Comparison of ENCODE assay signal across 10 mouse cellular contexts in genomic region chr7:144861056-144861768, GRCm38 (mm10). TPM values are rescaled to one million over a fixed set of nuclear protein-coding genes. Genes with fewer than 3 reads are reported as not detected.
DNase-seq lines count a peak whose midpoint lies in the region; ATAC-seq and TF ChIP-seq lines count a peak whose summit lies in the region.
"Had no signal": no experiment of that assay in that cellular context is flagged by ENCODE, and none has a peak within 500 bp of the region (broad histone marks: within the 10 kb centered on the region; RNA-seq: fewer than 3 reads in every experiment).

No protein-coding gene starts in this region.

- TF ChIP-seq CTCF in testis, adult 2 months (IDR thresholded peaks at IDR 0.05; ENCODE audit: control insufficient read depth, insufficient read depth, insufficient replicate concordance, low read depth, low read length) = no peak
- TF ChIP-seq CTCF in stomach, postnatal 0 days (IDR thresholded peaks at IDR 0.05; ENCODE audit: low read depth) = no peak

- no peaks in the 10 kb centered on the region for H3K36me3 ChIP-seq in testis, adult 2 months (ENCODE audit: control insufficient read depth, insufficient read depth, low read length)
- H3K36me3 ChIP-seq in limb, embryonic 13.5 days = no peaks in the 10 kb centered on the region
- H3K36me3 ChIP-seq in stomach, postnatal 0 days (ENCODE audit: control insufficient read depth, insufficient read depth, low read length) = no peaks in the 10 kb centered on the region

- H3K27me3 ChIP-seq in testis, adult 2 months (ENCODE audit: control insufficient read depth, insufficient read depth, low read length) = no peaks in the 10 kb centered on the region
- peaks cover 94% of the 10 kb centered on the region for H3K27me3 ChIP-seq in limb, embryonic 13.5 days
- peaks cover 11% of the 10 kb centered on the region; the same call in 1 of the 2 replicates for H3K27me3 ChIP-seq in stomach, postnatal 0 days (ENCODE audit: control insufficient read depth, insufficient read depth, low read length)

- no peak for TF ChIP-seq POLR2A in testis, adult 2 months (IDR thresholded peaks at IDR 0.05; ENCODE audit: control insufficient read depth, low read depth, low read length)

- DNase-seq in embryo, embryonic 9.5 days (ENCODE audit: extremely low spot score) = peak; percentile 17
- no peak for DNase-seq in embryo, embryonic 10 days (ENCODE audit: low spot score)
- DNase-seq in testis, postnatal 14 days (ENCODE audit: low spot score) = no peak
- DNase-seq in stomach, postnatal 0 days (ENCODE audit: low spot score) = no peak
- no peak for DNase-seq in frontal cortex, postnatal 14 days (ENCODE audit: low spot score in 2 of 2)
- no peak for DNase-seq in kidney, adult 8-10 months
- DNase-seq: embryo, embryonic 11 days; kidney, postnatal 25 days had no signal

- no peaks in the 10 kb centered on the region for H3K9me3 ChIP-seq in limb, embryonic 13.5 days
- no peaks in the 10 kb centered on the region for H3K9me3 ChIP-seq in stomach, postnatal 0 days (ENCODE audit: control insufficient read depth, low read length)

- H3K4me3 ChIP-seq in testis, adult 2 months (ENCODE audit: control insufficient read depth, low read depth, low read length) = peak overlapping the region; percentile 12
- H3K4me3 ChIP-seq in limb, embryonic 13.5 days = peak overlapping the region; percentile 27
- peak overlapping the region; percentile 17; the same call in 1 of the 2 replicates for H3K4me3 ChIP-seq in stomach, postnatal 0 days (ENCODE audit: low read depth, low read length)

- peak overlapping the region; percentile 51 for H3K4me2 ChIP-seq in limb, embryonic 13.5 days (replicated peaks)
- no peak overlapping the region for H3K4me2 ChIP-seq in stomach, postnatal 0 days (replicated peaks; ENCODE audit: low read depth)

- peaks cover 2% of the 10 kb centered on the region; the same call in 1 of the 2 replicates for H3K4me1 ChIP-seq in testis, adult 2 months (ENCODE audit: control insufficient read depth, insufficient read depth, low read length)
- H3K4me1 ChIP-seq in limb, embryonic 13.5 days = peaks cover 12% of the 10 kb centered on the region
- H3K4me1 ChIP-seq in stomach, postnatal 0 days (replicated peaks; ENCODE audit: control insufficient read depth, insufficient read depth) = no peaks in the 10 kb centered on the region

- H3K27ac ChIP-seq in testis, adult 2 months (ENCODE audit: control insufficient read depth, insufficient read depth, low read depth, low read length) = no peak overlapping the region
- no peak overlapping the region for H3K27ac ChIP-seq in limb, embryonic 13.5 days
- no peak overlapping the region for H3K27ac ChIP-seq in stomach, postnatal 0 days (replicated peaks)

- no peak for TF ChIP-seq EP300 in stomach, postnatal 0 days (optimal IDR thresholded peaks at IDR 0.05)

- no peak overlapping the region for H3K9ac ChIP-seq in limb, embryonic 13.5 days
- no peak overlapping the region for H3K9ac ChIP-seq in stomach, postnatal 0 days (ENCODE audit: low read length)

- under 1% methylated on average over 63 of the region's 72 CpGs for WGBS in limb, embryonic 13.5 days
- WGBS in stomach, postnatal 0 days = 1% methylated on average over 65 of the region's 72 CpGs

- no peak for ATAC-seq in limb, embryonic 13.5 days (ENCODE audit: low FRiP score, low read depth)
- ATAC-seq in stomach, postnatal 0 days (ENCODE audit: low FRiP score, low TSS enrichment) = no peak

RNA-seq across cellular contexts. Expression of gene Fgf4, which starts 14.0 kb away (rescaled TPM):
- polyA plus RNA-seq in testis, adult 2 months (2012; rRNA removed) = not detected in 2 replicates
- polyA plus RNA-seq in limb, embryonic 13.5 days (2015; fragmentation: Nextera tagmentation; extraction: Ambion mirVana) = 0.79 and 1.1 TPM in 2 replicates
- not detected in 2 replicates for polyA plus RNA-seq in stomach, postnatal 0 days (2015; fragmentation: Nextera tagmentation; extraction: Ambion mirVana)

RNA-seq across cellular contexts. Expression of gene Fgf3, which starts 23.3 kb away (rescaled TPM):
- polyA plus RNA-seq in testis, adult 2 months (2012; rRNA removed) = 0.10 TPM in 1 of 2 replicates, not detected in the other
- polyA plus RNA-seq in limb, embryonic 13.5 days (2015; fragmentation: Nextera tagmentation; extraction: Ambion mirVana) = 0.23 and 0.25 TPM in 2 replicates
- 0.47 and 1.1 TPM in 2 replicates for polyA plus RNA-seq in stomach, postnatal 0 days (2015; fragmentation: Nextera tagmentation; extraction: Ambion mirVana)

RNA-seq across cellular contexts. Expression of gene Fgf15, which starts 35.1 kb away (rescaled TPM):
- not detected in 2 replicates for polyA plus RNA-seq in testis, adult 2 months (2012; rRNA removed)
- 0.22 and 0.31 TPM in 2 replicates for polyA plus RNA-seq in limb, embryonic 13.5 days (2015; fragmentation: Nextera tagmentation; extraction: Ambion mirVana)
- not detected in 2 replicates for polyA plus RNA-seq in stomach, postnatal 0 days (2015; fragmentation: Nextera tagmentation; extraction: Ambion mirVana)

RNA-seq across cellular contexts. Expression of gene LTO1, which starts 53.7 kb away (rescaled TPM):
- 26.2 and 32.7 TPM in 2 replicates for polyA plus RNA-seq in testis, adult 2 months (2012; rRNA removed)
- 27.5 and 32.9 TPM in 2 replicates for polyA plus RNA-seq in limb, embryonic 13.5 days (2015; fragmentation: Nextera tagmentation; extraction: Ambion mirVana)
- polyA plus RNA-seq in stomach, postnatal 0 days (2015; fragmentation: Nextera tagmentation; extraction: Ambion mirVana) = 17.1 and 17.8 TPM in 2 replicates
